Mouse (Mus musculus) ovary, postnatal 36 days (tissue): ENCODE data around the gene Cxcl9.
"Not testable (repeated sequence)": the region's sequence is repeated elsewhere in the genome, so short reads cannot be mapped to it uniquely, and the experiment has no call there.

Experiments used
- DNase-seq: peaks from one replicate; pipeline ENCODE4 v3.0.0; 2022; ENCODE audit warnings: low spot score, mixed read lengths

Gene Cxcl9

DNA sequence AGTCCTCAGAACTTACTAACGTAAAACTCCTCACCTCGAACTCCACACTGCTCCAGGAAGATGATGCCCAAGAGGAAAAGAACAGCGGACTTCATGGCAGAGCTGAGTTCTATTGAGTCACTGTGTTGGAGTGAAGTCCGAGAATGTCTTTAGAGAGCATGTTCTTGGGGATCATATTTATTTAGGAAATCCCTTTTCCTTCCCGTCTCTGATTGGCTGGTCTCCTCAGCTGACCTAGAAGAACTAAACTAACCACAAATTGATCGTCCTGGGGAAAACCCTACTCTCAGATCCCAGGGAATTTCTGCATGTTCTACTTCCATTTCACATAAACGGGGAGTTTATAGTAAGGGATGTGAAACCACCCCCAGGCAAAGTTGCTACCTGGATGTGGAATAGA lies at the start of gene Cxcl9:
Gene Cxcl9, minus strand, starts transcription at position 151 of the 400 bp plus-strand sequence.
- no peak for DNase-seq

DNA sequence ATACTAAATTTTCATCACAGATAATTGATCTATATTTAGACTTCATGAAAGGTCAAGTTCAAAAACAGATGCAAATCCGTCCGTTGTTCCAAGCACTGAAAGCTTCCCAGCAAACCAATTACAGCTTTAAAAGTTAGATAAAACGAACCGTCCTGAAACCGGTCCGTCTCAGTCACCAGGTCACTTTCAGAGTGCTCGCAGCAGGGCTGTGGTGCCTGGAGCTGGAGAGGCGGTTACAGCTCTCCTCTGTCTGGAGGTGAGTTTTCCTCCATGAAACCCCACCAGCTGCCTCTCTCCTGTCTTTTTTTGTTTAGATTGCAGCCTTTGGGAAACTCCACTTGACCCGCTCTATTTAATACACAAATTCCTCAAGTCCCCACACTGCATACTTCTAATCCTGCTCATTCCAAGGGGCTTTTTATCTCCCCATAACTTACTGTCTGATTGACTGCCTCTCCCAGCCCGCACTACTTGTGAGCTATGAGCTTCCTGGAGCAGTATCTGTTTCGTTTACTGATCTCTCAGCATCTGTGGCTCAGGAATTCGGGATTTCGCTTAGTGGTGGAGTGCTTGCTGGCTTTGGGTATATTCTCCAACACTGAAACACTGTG lies 49.0 kb upstream of the Cxcl9 start:
- DNase-seq = no peak

DNA sequence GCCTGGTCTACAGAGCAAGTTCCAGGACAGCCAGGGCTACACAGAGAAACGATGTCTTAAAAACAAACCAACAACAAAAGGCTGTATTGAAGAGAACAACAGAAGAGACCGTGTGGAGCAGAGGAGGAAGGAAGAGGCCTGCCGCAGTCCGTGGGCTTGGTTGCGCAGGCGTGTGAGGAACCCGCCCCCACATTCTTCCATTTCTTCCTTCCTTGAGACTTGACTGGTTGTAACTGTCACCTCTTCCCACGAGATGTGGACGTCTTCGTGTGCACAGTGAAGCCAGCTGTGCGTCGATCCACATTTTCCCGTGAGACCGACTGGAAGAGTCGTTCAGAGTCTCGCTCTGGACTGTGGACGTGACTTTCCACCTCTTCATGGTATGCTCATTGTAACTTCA lies 47.5 kb upstream of the Cxcl9 start:
- no peak for DNase-seq

DNA sequence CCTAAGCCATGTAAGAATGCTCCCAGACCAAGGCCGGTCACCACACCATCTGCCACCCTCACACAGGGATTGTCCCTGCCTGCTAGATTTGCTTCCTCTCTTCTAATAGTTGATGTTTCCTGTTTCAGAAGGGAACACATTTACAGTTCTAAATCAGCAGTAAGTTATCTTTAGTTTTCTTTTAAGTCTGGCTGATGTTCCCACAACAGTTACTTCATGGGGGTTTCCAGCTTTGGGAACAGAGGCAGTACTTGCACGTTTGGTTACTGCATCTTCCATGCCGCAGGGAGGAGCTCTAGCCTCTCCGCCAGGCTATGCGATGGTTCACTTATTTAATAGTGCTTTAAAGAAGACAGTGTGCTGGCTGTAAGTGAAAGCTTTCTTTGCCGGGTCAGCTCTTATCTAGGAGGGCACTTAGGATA lies 46.9 kb upstream of the Cxcl9 start:
- DNase-seq = peak; percentile 39

DNA sequence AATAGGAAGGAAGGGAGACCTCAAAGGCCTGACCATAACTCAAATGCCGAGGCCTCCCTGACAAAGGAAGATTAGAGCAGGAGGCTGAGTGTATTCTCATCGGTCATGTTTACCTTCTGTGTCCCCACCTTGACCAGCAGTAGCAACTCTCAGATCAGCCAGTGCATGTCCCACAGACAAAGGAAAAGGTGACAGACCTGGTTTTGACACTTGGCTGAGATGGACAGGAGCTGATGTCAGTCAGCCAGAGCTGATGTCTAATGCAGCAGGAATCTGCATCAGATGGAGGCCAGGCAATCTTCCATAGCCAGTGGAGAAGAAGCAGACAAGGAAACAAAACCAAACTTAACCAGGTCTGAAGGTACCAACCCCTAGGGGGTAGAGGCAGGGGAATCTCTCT lies 44.7 kb upstream of the Cxcl9 start:
- no peak for DNase-seq

DNA sequence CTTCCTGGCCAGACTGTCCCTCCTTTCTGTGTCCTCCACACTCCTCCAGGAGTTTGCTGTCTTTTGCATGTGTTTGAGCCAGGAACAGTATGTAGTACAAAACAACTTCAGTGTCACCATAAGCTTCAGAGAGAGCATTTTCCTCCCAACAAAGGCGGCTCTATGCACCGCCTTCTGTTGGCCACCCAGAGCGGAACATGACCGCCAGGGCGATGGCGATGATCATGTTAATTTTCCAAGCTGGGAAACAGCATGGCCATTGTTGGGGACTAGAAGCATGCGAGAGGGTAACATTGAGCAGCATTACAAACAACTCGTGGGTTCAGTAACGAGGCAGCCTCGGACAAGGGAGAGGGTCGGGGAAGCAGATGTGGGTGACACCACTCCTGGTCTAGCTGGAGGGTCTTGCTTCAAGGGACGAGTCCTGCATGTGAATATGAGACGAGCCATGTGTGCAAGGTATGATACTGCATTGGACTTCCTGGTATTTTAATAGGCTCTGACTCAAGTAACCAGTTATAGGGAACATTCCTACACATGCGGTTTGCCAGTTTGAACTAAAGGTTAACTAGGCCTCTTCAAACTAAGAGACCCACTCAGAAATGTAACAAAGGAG lies 43.6 kb upstream of the Cxcl9 start:
- DNase-seq = no peak

DNA sequence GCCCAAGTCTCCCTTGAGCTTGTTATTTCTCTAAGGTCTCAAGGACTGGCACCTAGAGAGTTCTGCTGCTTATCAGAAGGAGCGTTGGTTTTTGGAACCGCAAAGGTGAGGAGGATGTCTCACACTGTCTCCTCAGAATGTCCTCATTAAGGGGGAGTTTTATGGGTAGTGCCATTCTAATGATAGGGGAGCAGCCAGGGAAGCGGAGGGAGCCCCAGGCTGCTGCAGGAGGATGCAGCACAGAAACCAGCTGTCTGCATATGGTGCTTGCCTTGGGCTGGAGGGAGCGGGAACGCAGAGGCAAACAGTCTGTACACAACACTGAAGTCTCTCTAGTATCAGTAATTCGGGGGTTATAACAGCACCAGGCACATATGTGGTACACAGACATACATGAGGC lies 43.0 kb upstream of the Cxcl9 start:
- no peak for DNase-seq

DNA sequence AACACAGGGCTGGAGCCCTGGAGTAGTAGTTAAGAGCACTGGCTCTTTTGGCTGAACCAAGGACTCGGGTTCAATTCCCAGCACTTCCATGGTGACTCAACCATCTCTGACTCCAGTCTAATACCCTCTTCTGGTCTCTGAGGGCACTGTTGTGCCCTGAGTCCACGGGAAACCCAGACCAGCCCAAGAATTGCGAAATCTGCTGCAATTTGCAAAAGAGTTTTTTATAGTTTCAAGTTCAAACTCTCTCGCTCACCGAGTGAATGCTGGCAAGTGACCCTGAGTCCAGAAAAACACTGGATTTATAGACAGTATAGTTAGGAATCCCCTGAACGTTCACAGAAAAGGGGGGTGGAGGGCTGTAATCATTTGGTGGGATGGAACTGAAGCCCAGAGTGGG lies 42.5 kb upstream of the Cxcl9 start:
- no peak for DNase-seq

DNA sequence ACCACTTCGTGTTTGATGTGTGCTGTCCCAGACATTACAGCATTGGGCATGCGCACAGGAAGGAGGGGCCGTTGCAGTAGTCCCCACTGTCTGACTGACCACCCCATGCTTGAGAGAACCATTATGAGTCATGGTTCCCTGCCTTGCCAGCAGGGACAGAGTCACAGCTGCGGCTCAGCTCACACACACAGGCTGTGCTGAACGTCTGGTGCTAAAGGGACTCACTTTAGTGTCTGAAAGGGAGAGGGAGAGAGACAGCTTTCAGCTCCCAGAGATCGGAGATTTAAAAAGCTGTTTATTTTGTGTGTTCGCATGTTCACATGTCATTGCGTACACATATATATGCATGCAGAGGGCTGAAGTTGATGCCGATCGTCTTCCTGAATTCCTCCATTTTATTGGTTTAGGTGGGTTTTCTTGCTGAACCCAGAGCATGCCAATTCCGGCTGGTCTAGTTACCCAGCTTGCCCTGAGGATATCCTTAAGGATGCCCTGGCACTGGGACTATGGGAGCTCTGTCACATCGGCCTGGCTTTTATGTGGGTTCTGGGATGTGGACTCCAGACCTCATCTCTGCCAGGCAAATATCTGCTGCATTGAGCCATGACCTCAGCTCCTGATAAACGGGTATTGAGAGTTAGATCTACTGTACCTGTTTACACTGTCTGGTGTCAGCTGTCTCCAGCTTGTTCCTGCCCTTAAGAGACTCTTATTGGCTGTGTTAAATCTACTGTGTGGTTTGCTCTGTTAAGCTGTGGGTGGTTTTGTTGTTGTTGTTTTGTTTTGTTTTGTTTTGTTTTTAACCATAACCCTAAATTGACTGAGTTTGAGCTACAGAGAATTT lies 41.5 kb upstream of the Cxcl9 start:
- DNase-seq = no peak

DNA sequence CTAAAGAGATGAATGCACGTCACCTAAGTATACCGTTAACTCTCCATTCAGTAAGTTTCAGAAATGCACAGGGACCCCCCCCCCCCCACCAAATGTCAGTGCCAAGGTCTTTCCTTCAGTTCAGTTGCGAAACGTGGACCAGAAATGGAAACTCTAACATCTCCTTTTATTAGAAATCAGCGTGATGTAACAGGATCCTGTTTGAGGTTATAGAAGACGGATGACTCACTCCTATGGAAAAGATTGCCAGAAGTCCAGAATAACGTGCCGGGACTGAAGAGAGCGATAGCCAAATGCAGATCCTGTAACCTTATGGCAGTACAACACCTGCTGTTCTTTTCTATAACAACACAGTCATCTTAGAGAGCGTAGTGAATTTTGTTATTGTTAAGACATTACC lies 40.5 kb upstream of the Cxcl9 start:
- DNase-seq = no peak

DNA sequence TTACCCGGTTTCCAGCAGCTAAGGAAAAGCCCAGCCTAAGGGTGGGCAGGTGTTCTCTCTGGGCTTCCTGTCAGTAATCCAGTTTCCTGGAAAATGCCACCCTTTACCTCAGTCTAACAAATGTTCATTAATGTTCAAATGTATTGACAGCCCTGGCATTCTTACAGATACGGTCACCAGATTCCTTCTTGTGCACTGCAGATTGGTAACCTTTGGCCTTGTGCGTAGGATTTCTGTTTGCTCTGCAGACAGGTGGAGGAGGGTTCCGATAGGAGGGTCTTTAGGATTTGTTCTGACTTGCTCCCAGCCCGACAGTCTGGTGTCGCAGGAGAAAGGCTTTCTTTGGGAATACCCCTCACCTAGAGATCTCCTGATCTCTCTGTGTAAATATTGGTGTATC lies 38.7 kb upstream of the Cxcl9 start:
- DNase-seq = no peak

DNA sequence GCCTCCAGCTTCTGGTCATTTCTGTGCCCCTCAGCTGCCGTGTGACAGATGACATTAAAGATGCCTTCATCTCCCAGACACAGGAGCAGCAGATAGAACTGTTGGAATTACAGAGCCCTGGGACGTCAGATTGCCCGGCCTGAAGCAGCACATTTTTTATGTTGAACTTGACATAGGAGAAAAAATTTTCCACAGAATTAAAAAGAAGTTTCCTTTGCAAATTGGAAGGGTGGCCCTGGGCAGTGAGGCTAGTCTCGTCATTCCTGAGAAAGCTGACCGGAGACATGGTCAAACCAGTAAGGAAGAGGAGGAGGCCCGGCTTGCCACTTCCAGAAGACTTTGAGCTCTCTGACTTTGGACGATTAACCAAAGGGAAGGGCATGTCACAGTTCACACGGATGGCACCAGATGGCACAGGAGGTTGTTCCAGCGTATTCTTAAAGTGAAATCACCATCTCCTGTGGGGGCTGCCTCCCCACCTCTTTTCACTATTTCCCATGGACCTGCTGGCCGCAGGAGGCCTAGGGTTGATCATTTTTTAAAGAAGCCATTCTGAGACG lies 37.3 kb upstream of the Cxcl9 start:
- no peak for DNase-seq

DNA sequence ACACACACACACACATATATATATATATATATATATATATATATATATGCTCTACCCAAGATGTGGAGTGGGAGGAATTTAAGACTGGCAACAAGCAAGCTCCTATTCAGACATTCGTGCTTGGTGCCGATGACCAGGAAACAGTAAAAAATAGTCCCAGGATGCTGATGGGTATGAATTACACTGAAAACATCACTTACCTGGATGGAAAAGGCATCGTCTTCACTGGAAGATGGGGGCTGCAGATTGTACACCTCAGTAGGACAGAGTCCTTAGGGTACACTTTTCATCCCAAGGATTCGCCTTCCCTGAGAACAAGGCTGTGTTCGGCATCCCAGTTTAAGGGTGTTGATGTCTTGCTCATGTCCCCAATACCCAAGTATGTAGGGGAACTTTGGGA lies 36.1 kb upstream of the Cxcl9 start:
- no peak for DNase-seq

DNA sequence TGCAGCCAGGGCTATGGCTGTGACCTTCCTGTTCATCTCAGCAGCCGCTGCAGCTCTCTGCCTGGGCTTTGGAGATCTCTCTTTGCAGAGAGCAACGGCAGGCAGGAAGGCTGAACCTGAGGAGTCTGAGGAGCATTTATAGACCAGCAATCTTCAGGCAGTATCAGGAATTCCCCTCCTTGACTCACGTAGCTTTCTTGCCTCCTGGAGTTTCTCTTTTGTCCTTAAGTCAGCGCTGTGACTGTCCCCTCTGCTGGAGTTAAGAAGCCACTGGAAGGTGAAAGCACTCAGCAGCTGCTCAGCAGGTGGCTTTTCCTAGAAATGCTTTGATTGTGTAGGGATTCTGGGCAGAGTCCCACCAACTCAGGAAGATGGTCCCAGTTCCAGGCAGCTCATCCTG lies 35.3 kb upstream of the Cxcl9 start:
- DNase-seq = no peak

DNA sequence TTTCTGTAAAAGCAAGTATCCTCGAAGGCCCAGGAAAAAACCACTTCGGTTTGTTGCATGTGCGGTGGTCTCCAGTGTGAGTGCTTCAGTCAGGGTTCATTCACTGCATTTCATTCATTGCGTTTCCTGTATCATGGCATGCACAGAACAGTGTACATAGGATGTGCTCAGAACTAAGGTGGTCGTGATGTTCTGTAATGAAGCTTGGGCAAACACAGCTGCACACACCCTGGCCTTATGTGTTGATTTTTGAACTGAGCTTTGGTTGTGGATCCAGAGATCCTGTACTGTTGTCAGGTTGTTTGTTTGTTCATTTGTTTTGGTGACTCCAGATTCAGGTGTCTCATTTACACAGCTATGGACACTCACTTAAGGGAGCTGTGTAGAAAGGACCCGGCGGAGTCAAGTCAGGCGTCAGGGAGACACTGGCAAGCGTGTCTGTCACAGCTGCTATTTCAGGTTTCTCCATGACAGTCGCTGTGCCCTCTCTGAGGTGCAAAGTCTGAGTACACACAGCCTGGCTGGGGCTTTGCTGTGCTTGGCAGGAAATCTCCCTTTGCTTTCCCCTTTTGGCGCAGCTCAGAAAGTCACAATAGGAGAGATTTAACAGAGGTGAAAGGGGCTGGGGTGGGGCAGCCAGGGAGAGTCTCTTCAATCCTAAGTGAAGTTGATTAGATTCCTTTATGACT lies 31.0 kb upstream of the Cxcl9 start:
- no peak for DNase-seq

DNA sequence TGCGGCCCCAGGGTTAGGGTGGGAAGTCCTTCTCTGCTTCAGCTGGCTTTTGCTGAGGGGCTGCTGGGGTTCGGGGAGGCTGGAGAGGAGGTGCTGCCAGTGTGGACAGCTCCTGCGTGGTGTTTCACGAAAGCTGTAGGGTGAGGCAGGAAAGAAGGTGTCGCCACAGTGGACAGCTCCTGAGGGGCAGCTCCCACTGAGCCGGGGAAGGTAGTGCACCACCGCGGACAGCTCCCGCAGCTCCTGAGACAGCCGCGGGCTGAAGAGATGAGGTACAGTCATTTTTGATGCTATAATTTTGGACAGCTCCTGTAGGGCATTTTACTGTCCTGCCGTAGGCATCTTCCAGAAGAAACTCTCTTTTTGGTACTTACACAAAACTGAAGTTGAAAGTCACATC lies 30.2 kb upstream of the Cxcl9 start:
- DNase-seq = peak; percentile 73

DNA sequence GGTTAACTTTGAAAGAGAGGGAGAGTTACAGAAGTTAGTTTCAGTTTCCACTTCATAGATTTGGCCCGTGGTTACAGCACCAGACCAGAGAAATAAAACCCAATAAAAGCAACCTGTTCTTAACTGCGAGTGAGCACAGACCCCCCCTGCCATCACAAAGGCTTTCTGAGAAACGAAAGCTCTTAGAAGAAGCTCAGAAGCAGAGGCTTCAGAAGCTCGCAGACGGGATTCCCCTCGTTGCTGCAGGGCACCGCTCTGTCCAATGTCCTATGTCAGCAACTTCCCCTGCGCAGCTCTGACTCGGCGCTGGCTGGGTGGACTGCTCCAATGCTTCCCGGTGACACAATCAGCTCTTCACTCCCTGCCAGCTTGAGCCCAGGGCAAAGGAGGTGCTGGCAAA lies 25.6 kb upstream of the Cxcl9 start:
- DNase-seq = peak; percentile 46

DNA sequence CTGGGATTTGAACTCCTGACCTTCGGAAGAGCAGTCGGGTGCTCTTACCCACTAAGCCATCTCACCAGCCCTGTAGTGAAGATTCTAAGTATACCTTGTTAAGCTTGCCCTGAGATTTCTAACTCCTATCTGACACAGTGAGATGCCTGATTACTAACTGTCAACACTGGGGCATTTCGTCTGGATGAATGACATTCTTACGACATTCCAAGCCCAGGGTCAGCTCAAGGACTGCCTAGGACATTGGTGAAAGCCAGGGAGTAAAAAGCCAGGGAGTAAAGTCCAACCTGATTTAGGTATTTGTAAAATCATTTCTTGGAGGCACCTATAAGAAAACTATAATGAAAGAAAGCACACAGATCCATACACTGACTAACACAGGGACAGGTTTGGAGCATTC lies 24.8 kb upstream of the Cxcl9 start:
- DNase-seq = not testable (repeated sequence)

DNA sequence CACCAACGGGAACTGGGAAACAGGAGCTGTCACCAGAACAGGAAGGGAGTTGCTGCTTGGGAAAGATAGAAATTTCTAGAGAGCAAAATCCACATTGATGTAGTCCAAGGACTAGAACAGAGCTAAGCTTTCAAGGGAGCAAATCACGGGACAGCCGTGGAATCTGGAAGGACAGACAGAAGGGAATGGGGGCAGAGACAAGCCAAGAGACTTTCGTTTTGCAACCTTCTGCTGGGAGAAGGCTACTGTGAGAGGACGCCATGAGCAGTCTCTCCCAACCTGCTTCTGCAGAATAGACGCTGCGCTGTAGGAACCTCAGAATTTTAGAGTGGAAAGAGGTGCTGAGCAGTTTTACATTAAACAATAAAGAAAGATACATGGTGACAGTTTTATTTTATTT lies 21.9 kb upstream of the Cxcl9 start:
- no peak for DNase-seq

DNA sequence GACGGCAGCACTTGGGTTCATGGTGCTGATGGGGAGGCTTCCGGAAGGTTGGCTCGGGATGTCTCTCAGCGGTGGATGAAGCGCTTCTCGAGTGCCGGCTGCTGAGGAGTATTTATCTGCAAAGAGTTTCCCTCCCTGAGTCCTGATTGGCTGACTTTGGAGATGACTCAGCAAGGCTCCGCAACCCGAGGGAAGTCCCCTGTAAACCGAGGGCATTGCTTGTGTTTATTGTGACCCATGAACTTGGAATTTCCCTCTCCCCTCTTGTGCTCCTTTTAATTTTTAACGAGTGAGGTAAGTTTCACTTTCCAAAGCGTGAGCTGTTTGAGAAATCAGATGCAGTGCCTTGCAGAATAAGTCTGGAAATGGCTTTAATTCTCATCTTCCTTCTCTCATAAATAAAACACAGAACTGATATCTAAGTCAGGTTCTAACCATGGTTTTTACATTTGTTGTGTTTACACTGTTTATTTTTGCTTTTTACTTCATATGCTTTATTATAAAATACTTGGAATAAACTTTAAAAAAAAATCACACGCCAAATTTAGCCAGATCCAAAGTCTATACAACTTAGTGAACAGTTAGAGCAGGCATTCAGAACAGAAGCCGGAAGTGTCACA lies 21.0 kb upstream of the Cxcl9 start, which contains the start of gene Cxcl10:
Gene Cxcl10, minus strand, starts transcription at position 96 of the 620 bp plus-strand sequence.
- no peak for DNase-seq

DNA sequence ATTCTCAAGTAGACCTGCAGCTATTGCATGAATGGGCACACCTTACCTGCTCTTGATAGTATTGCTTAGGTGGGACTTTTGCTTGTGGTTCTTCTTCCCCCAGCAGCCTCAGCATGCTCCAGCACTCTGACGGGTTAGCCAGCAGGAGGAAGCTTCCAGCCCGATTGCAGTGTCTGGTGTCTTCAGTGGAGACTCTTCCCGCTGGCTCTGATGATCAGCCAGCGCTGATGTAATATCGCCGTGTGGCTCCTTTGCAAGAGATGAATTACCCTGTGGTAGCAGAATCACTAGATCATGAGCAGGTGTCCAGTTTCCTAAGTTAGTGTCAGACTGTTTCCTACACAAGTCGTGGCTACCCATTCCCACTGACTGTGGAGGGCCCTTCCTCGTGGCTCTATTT lies 17.1 kb upstream of the Cxcl9 start:
- DNase-seq = no peak

DNA sequence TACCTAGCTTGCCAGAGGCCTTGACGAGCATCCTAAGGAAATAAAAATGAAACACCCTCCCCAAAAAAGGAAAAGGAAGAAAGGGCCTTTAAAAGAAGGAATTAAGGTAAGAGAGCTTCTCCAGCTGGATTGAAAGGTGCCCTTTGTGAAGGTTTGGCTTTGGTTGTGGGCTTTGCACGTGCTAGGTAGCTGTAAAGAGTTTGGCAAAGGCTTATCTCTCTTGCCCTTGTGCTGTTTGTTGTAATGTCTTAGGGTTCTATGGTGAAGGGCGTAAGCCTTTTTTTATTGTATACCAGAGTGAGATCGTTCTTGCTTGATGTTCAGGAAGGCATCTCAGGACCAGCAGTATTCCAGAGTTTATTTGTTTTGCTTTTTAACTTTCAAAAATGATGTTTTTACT lies 12.7 kb upstream of the Cxcl9 start:
- DNase-seq = no peak
